Mouse (Mus musculus) midbrain, embryonic 13.5 days (tissue): ENCODE measurements around the gene Enpp3. TPM values are rescaled to one million over a fixed set of nuclear protein-coding genes. Genes with fewer than 3 reads are reported as not detected.
"Not testable (repeated sequence)": the region's sequence is repeated elsewhere in the genome, so short reads cannot be mapped to it uniquely, and the experiment has no call there.

Source experiments
- ATAC-seq: fragments of 200-750 bp; cut with Nextera tagmentation; 2 replicates; pipeline ENCODE4 v1.8.0; 2017; ENCODE audit warnings: mild to moderate bottlenecking, moderate TSS enrichment, moderate library complexity
- H3K27ac ChIP-seq: fragments of 300-500 bp; sonication (generic); 2 replicates; pipeline ENCODE4 v1.5.1; 2015; ENCODE audit warnings: inconsistent platforms, mild to moderate bottlenecking, moderate library complexity
- H3K27me3 ChIP-seq: fragments of 300-500 bp; sonication (generic); 2 replicates; pipeline ENCODE4 v1.6.1; 2015; ENCODE audit warnings: mild to moderate bottlenecking, inconsistent platforms
- H3K36me3 ChIP-seq: fragments of 300-500 bp; sonication (generic); 2 replicates; pipeline ENCODE4 v1.6.1; 2015; ENCODE audit warnings: mild to moderate bottlenecking, inconsistent platforms
- H3K4me1 ChIP-seq: fragments of 300-500 bp; sonication (generic); replicated peaks from 2 replicates; pipeline ENCODE4 v1.6.1; 2015; ENCODE audit warnings: inconsistent platforms
- H3K4me2 ChIP-seq: fragments of 300-500 bp; sonication (generic); replicated peaks from 2 replicates; pipeline ENCODE4 v1.6.1; 2015; ENCODE audit warnings: moderate library complexity, mild to moderate bottlenecking, inconsistent platforms
- H3K4me3 ChIP-seq: fragments of 300-500 bp; sonication (generic); replicated peaks from 2 replicates; pipeline ENCODE4 v1.5.1; 2015; ENCODE audit warnings: mild to moderate bottlenecking, inconsistent platforms
- H3K9ac ChIP-seq: fragments of 300-500 bp; sonication (generic); replicated peaks from 2 replicates; pipeline ENCODE4 v1.6.1; 2015; ENCODE audit warnings: mild to moderate bottlenecking, inconsistent platforms
- H3K9me3 ChIP-seq: fragments of 300-500 bp; sonication (generic); 2 replicates; pipeline ENCODE4 v1.6.1; 2016; ENCODE audit warnings: mild to moderate bottlenecking, inconsistent platforms
- WGBS: fragments of 180-500 bp; shearing (Covaris S2); methylation state at CpG from one replicate; pipeline ENCODE4 v1.1.7; 2015; 5-methylcytosine and 5-hydroxymethylcytosine counted together
- polyA plus RNA-seq: library from polyadenylated mRNA; unstranded; fragments of >200 nt; fragmentation: Nextera tagmentation; extraction: Ambion mirVana; gene quantifications from 2 replicates; pipeline ENCODE4 v1.2.1, GENCODE M21; 2015

Gene Enpp3
- polyA plus RNA-seq, 1 experiment from 2014 or later: 4.0 TPM

- Histone ChIP-seq H3K9ac (no peak overlapping the region), H3K9me3 (no peaks in the 10 kb centered on the region), H3K4me3 (no peak overlapping the region), H3K4me1 (no peaks in the 10 kb centered on the region), H3K27me3 (no peaks in the 10 kb centered on the region), H3K36me3 (no peaks in the 10 kb centered on the region; the same call in 1 of the 2 replicates), H3K27ac (no peak overlapping the region), H3K4me2 (no peak overlapping the region)
- ATAC-seq: no peak
- WGBS: 57% methylated on average over 3 of the region's 3 CpGs
Observed at GRCm38 (mm10) chr10:24819526-24819925, 23.1 kb downstream of the Enpp3 start.

GRCm38 (mm10) chr10:24810639-24811038 is 32.0 kb downstream of the Enpp3 start:
- Histone ChIP-seq H3K4me3 (no peak overlapping the region), H3K9me3 (no peaks in the 10 kb centered on the region), H3K4me2 (no peak overlapping the region), H3K9ac (no peak overlapping the region), H3K36me3 (no peaks in the 10 kb centered on the region), H3K27me3 (no peaks in the 10 kb centered on the region), H3K27ac (no peak overlapping the region), H3K4me1 (no peaks in the 10 kb centered on the region)
- 80% methylated on average over 10 of the region's 10 CpGs for WGBS
- no peak for ATAC-seq

- no peak overlapping the region for H3K9ac ChIP-seq
- no peak for ATAC-seq
- no peaks in the 10 kb centered on the region for H3K27me3 ChIP-seq
- H3K4me2 ChIP-seq: no peak overlapping the region
- peaks cover 4% of the 10 kb centered on the region; the same call in 1 of the 2 replicates for H3K9me3 ChIP-seq
- WGBS: 89% methylated on average over 5 of the region's 5 CpGs
- H3K4me3 ChIP-seq: no peak overlapping the region
- H3K4me1 ChIP-seq: no peaks in the 10 kb centered on the region
- H3K36me3 ChIP-seq: 0 out of 2 replicates have a peak, but pooled peaks cover 5% of the 10 kb centered on the region
- H3K27ac ChIP-seq: no peak overlapping the region
Observed at GRCm38 (mm10) chr10:24806756-24807155, 35.9 kb downstream of the Enpp3 start.

- no peak overlapping the region for H3K4me3 ChIP-seq
- H3K9me3 ChIP-seq: peaks cover 4% of the 10 kb centered on the region; the same call in 1 of the 2 replicates
- H3K4me2 ChIP-seq: no peak overlapping the region
- 90% methylated on average over 10 of the region's 10 CpGs for WGBS
- ATAC-seq: no peak
- H3K27me3 ChIP-seq: no peaks in the 10 kb centered on the region
- H3K4me1 ChIP-seq: no peaks in the 10 kb centered on the region
- no peak overlapping the region for H3K9ac ChIP-seq
- H3K36me3 ChIP-seq: 0 out of 2 replicates have a peak, but pooled peaks cover 5% of the 10 kb centered on the region
- H3K27ac ChIP-seq: no peak overlapping the region
Observed at GRCm38 (mm10) chr10:24805876-24806275, 36.7 kb downstream of the Enpp3 start.

GRCm38 (mm10) chr10:24805173-24805572 is 37.5 kb downstream of the Enpp3 start:
- H3K36me3 ChIP-seq: 0 out of 2 replicates have a peak, but pooled peaks cover 5% of the 10 kb centered on the region
- no peak overlapping the region for H3K4me3 ChIP-seq
- no peak overlapping the region for H3K9ac ChIP-seq
- no peaks in the 10 kb centered on the region for H3K4me1 ChIP-seq
- H3K27ac ChIP-seq: no peak overlapping the region
- H3K9me3 ChIP-seq: peaks cover 4% of the 10 kb centered on the region; the same call in 1 of the 2 replicates
- 76% methylated on average over 2 of the region's 2 CpGs for WGBS
- H3K4me2 ChIP-seq: no peak overlapping the region
- no peaks in the 10 kb centered on the region for H3K27me3 ChIP-seq
- ATAC-seq: no peak

GRCm38 (mm10) chr10:24802742-24803244 is 39.8 kb downstream of the Enpp3 start:
- H3K4me2 ChIP-seq, H3K9ac ChIP-seq, ATAC-seq, H3K4me3 ChIP-seq, H3K36me3 ChIP-seq, H3K4me1 ChIP-seq, H3K27ac ChIP-seq, H3K27me3 ChIP-seq, H3K9me3 ChIP-seq: not testable (repeated sequence)
- 92% methylated on average over 2 of the region's 2 CpGs for WGBS

GRCm38 (mm10) chr10:24801796-24802195 is 40.8 kb downstream of the Enpp3 start:
- no peak overlapping the region for H3K27ac ChIP-seq
- H3K27me3 ChIP-seq: no peaks in the 10 kb centered on the region
- H3K4me1 ChIP-seq: no peaks in the 10 kb centered on the region
- peaks cover 4% of the 10 kb centered on the region; the same call in 1 of the 2 replicates for H3K9me3 ChIP-seq
- 0 out of 2 replicates have a peak, but pooled peaks cover 5% of the 10 kb centered on the region for H3K36me3 ChIP-seq
- WGBS: 88% methylated on average over 2 of the region's 2 CpGs
- no peak overlapping the region for H3K4me3 ChIP-seq
- ATAC-seq: no peak
- H3K9ac ChIP-seq: no peak overlapping the region
- H3K4me2 ChIP-seq: no peak overlapping the region

GRCm38 (mm10) chr10:24797246-24797645 is 45.4 kb downstream of the Enpp3 start:
- Histone ChIP-seq H3K27me3 (no peaks in the 10 kb centered on the region), H3K4me2 (no peak overlapping the region), H3K9me3 (no peaks in the 10 kb centered on the region), H3K4me1 (no peaks in the 10 kb centered on the region), H3K27ac (no peak overlapping the region), H3K36me3 (no peaks in the 10 kb centered on the region), H3K4me3 (no peak overlapping the region), H3K9ac (no peak overlapping the region)
- WGBS: 53% methylated on average over 5 of the region's 5 CpGs
- ATAC-seq: no peak

- no peak overlapping the region for H3K4me2 ChIP-seq
- H3K4me3 ChIP-seq: no peak overlapping the region
- 90% methylated on average over 7 of the region's 7 CpGs for WGBS
- H3K27me3 ChIP-seq: no peaks in the 10 kb centered on the region
- H3K36me3 ChIP-seq: no peaks in the 10 kb centered on the region
- H3K9ac ChIP-seq: no peak overlapping the region
- no peaks in the 10 kb centered on the region for H3K9me3 ChIP-seq
- no peaks in the 10 kb centered on the region for H3K4me1 ChIP-seq
- no peak overlapping the region for H3K27ac ChIP-seq
- ATAC-seq: no peak
Observed at GRCm38 (mm10) chr10:24792756-24793155, 49.9 kb downstream of the Enpp3 start.

GRCm38 (mm10) chr10:24789747-24790545 is 52.7 kb downstream of the Enpp3 start:
- Histone ChIP-seq H3K27me3 (no peaks in the 10 kb centered on the region), H3K27ac (no peak overlapping the region), H3K4me2 (no peak overlapping the region), H3K9me3 (no peaks in the 10 kb centered on the region), H3K9ac (no peak overlapping the region), H3K36me3 (no peaks in the 10 kb centered on the region), H3K4me1 (no peaks in the 10 kb centered on the region), H3K4me3 (no peak overlapping the region)
- ATAC-seq: no peak
- 74% methylated on average over 11 of the region's 11 CpGs for WGBS

GRCm38 (mm10) chr10:24785345-24785744 is 57.3 kb downstream of the Enpp3 start:
- Histone ChIP-seq H3K27me3 (no peaks in the 10 kb centered on the region), H3K27ac (no peak overlapping the region), H3K9me3 (no peaks in the 10 kb centered on the region), H3K4me3 (no peak overlapping the region), H3K4me2 (no peak overlapping the region), H3K36me3 (no peaks in the 10 kb centered on the region), H3K4me1 (no peaks in the 10 kb centered on the region), H3K9ac (no peak overlapping the region)
- ATAC-seq: no peak
- WGBS: 91% methylated on average over 4 of the region's 4 CpGs

GRCm38 (mm10) chr10:24784624-24785276 is 57.9 kb downstream of the Enpp3 start:
- 94% methylated on average over 9 of the region's 9 CpGs for WGBS
- no peak overlapping the region for H3K27ac ChIP-seq
- no peak for ATAC-seq

More at GRCm38 (mm10) chr10:24784624-24785276, 57.9 kb downstream of the Enpp3 start:
- H3K9me3 ChIP-seq: no peaks in the 10 kb centered on the region
- H3K4me1 ChIP-seq: no peaks in the 10 kb centered on the region
- H3K27me3 ChIP-seq: no peaks in the 10 kb centered on the region
- no peak overlapping the region for H3K4me2 ChIP-seq
- H3K9ac ChIP-seq: no peak overlapping the region
- H3K4me3 ChIP-seq: no peak overlapping the region
- no peaks in the 10 kb centered on the region for H3K36me3 ChIP-seq
